Mouse (Mus musculus): ENCODE measurements around the gene Vps4b.
"Not testable (repeated sequence)": the region's sequence is repeated elsewhere in the genome, so short reads cannot be mapped to it uniquely, and the experiment has no call there.

Vps4b gene

DNA sequence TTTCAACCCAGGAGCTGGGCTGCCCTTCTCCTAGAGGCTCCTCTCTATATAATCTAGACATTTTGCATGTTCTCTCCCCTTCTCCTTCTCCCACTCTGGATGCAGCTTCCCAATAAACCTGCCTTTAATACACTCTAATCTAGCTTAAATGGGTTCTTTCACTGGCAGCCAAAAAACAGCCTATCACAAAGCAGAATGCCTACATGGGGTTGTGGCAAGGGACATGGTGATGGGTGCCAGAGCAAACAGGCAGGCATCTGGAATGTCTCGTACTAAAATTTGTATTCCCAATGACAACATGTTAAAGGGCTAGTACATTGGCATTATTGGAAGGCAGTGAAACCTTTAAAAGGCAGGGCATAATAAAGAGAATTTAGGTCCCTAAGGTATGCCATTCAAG lies 45.9 kb downstream of the Vps4b start:
- no peak for DNase-seq

- no peak for DNase-seq
Measured at GRCm38 (mm10) chr1:106748555-106749315, 47.8 kb downstream of the Vps4b start.

DNA sequence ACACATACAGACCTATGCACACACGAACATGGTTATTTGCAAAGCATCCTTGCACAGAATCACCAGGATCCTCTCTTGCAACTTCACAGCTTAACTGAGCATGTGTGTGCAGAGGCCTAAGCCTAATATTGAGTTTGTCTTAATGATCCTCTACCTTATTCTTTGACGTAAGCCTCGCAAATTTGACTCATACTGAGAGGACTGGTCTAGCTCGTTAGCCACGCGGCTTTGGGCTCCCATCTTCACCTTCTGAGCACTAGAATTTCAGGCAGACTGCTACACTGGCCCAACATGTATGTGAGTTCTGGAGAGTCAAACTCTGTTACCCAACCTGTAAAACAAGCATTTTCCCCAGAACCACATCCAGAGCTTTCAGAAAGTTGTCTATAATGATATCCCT lies 53.5 kb downstream of the Vps4b start:
- DNase-seq: no peak

DNA sequence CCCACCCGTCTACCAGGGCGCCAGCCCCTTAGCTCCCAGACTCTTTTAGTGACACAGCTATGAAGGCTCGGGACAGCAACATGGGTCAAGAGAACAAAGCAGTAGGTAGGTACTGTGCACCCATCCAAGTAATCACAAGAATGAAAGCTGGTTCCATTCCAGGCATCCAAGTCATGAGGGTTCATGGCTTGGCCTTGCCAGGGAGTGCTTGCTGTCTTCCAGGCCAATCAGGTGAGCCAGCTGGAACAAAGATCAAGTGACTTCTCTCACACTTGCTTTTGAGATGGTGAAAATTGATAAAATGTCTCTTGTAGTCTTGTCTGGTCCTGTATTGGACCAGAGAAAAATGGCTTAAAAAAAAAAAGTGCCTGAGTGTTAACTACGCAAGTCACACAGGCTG lies 55.8 kb downstream of the Vps4b start:
- DNase-seq: no peak

DNA sequence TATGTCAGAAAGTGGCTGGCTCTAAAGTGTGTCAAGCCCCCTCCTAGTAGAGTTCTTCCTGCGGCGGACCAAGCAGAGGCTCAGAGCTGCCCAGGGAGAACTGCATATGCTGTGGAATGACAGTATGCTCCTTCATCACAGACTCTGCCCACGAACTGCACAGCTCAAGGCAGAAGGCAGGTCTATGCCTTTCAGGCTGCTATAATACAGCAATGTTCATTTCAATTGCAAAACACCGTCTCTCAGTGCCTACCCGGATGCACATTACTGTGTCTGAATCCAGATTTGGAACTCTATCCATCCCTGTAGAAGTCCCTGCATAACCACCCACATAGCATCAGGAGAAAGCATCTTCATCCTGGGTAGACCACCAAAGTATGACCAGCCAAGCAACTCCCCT lies 56.7 kb downstream of the Vps4b start:
- DNase-seq: no peak

DNA sequence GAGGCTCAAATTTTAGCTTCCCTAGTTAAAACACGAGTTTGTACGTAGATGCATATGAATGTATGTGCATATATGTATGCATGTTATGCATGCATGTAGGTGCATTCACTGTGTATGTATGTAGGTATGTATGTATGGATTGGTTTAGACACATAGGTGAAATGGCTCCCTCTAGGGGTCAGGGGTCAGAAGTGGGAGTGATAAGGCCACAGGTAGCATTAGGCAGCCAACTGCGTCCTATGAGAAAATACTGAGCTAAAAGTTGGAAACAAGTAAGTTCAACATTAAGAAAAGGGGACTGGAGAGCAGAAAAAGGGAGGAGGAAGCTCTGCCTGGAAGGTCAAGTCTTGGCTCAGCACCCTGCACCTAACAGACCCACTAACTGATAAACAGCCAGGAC lies 58.4 kb downstream of the Vps4b start:
- no peak for DNase-seq

DNA sequence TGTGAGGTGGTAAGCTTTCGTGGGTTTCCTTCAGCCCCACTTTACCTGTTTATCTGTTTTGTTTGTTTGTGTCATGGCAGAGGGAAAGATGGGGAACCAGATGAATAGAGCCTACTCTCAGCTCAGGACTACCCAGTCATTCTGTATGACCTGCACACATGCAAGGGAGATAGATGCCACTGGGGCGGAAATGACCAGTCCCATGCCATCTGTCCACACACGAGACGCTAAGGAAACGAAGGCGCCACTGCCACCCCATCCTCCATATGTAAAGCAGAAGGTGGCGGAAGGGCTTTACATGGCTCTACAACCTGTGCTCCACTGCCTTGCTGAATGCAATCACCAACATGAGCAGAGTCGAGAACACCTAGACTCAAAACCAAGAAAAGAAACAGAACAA lies 60.3 kb downstream of the Vps4b start:
- no peak for DNase-seq

DNA sequence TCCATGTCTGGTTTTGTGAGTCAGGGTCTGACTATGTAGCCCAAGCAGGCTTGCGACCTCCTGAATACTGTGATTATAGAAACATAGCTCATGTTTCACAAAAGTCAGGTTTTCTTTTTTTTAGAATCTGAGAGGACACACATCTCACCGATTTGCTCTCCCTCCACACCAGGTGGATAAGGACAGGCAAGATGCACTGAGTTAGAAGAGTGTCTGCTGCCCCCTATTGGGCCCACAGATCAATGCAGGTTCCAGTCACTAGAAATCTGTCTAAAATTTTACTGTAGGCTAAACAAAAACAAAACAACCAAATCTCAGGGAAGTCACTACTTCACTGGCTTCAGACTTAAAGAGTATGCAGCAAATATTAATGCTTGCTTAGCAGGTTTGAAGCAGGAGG lies 60.9 kb downstream of the Vps4b start:
- DNase-seq: peak; percentile 66

GRCm38 (mm10) chr1:106722061-106722460 lies 74.5 kb downstream of the Vps4b start:
- no peak for DNase-seq

DNA sequence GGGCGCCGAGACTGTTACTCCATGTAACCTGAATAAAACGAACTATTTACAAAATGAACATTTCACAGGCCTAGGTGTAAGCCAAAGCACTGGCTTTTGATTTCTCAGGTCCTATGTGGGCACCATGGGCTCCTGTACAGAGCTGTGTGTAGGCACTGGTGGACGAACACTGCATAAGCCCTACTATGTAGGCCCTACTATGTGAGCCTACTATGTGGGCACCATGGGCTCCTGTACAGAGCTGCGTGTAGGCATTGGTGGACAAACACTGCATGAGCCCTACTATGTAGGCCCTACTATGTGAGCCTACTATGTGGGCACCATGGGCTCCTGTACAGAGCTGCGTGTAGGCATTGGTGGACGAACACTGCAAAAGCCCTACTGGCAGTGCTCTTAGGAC lies 78.8 kb downstream of the Vps4b start:
- DNase-seq: not testable (repeated sequence)

DNA sequence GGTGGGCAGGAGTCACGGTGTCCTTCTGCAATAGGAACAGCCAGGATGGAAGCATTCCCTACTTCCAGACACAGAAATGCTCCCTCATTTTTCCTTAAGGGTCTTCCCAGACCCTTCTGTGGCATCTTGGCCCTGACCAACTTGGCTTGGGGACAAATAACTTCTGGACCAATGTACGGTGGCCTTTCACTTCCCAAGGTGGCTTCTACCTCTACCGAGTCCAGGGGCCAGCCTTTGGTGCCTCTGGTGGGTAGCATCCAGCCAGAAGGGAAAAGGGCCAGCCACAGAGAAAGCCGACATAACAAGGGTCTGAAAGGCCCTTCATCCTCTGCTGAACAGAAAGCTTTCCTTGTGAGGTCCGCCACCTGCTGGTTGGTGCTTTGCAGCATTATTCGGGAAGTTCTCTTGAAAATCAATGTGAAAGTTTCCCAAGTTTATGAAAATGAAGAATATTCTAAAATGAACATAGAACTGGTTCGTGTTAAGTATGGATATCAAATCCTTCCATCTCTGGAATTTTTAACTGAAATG lies 79.4 kb downstream of the Vps4b start:
- peak; percentile 64 for DNase-seq

- no peak for DNase-seq
Measured at GRCm38 (mm10) chr1:106716141-106716540, 80.4 kb downstream of the Vps4b start.

DNA sequence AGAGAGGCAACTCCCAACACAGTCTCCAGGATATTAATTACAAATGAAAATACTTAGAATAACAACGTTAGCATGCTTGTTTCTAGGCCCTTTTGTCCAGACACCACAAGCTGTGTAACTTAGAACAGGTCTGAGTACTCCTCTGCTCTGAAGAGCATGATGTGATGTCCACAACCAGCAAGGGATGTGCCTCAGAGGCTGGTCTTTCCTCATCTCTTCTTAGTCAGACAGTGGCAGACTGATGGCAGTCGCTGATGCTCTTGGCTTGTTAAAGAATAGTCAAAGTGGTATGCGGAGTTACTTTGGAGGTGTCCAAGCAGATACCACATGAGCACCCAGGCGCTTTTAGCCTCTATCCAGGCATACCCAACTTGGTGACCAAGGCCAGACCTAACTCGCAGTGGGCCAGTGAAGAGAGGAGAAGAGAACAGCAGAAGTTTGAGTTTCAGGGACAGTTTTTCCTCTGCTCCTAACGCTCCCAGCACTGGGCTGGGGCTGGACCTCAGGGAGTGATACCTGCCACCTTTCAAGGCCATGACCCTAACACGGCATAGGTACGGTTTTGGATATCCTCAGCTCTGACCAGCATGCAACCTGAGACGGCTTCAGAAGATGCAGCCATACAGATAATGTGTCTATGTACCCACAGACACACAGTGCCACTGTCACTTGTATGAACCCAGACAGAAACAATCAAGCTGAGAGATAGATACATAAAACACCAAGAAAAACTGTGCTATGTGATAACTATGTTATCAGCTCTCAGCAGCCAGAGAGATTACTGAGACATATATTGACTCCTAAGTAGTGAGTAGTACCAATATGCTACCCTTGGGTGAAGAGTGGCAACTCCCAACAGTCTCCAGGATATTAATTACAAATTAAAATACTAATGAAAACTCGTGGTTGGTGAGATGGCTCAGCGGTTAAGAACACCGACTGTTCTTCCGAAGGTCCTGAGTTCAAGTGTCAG lies 81.1 kb downstream of the Vps4b start:
- no peak for DNase-seq

- DNase-seq: no peak
Measured at GRCm38 (mm10) chr1:106714530-106714981, 82.0 kb downstream of the Vps4b start.
